Mouse (Mus musculus) lung, adult 2 months (tissue): ENCODE measurements around the gene Memo1.

ENCODE experiments used
- CTCF ChIP-seq: fragments of 200-500 bp; IDR thresholded peaks from 2 replicates; pipeline ENCODE4 v1.5.1; 2011; ENCODE audit warnings: mild to moderate bottlenecking, low read length, control low read depth; ENCODE audit not compliant: insufficient read depth
- POLR2A ChIP-seq: fragments of 200-500 bp; IDR thresholded peaks from 2 replicates; pipeline ENCODE4 v1.6.1; 2011; ENCODE audit warnings: low read depth, mild to moderate bottlenecking, control low read depth, low read length, borderline replicate concordance; ENCODE audit errors: extremely low read depth

DNA sequence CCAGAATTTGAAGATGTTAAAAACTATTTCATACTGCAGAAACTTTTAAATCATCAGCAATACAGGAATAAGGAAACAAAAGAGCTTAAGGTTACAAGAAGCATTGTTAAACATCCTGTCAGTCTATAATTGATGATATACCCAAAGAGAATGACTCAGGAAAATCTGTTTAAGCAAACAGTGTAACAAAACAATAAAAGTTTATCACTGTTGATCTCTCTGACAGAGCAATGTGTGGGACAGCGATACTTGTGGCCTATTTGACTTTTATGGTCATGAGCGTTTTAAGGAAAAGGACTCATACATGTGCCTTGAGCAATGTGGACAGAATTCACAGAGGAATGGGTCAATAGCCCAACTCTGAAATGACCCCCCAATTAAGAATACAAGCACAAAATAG is 78.0 kb downstream of the Memo1 start:
- TF ChIP-seq POLR2A = no peak
- TF ChIP-seq CTCF = no peak
